Comparison of ENCODE assay signal across 23 mouse cellular contexts in the genomic region with DNA sequence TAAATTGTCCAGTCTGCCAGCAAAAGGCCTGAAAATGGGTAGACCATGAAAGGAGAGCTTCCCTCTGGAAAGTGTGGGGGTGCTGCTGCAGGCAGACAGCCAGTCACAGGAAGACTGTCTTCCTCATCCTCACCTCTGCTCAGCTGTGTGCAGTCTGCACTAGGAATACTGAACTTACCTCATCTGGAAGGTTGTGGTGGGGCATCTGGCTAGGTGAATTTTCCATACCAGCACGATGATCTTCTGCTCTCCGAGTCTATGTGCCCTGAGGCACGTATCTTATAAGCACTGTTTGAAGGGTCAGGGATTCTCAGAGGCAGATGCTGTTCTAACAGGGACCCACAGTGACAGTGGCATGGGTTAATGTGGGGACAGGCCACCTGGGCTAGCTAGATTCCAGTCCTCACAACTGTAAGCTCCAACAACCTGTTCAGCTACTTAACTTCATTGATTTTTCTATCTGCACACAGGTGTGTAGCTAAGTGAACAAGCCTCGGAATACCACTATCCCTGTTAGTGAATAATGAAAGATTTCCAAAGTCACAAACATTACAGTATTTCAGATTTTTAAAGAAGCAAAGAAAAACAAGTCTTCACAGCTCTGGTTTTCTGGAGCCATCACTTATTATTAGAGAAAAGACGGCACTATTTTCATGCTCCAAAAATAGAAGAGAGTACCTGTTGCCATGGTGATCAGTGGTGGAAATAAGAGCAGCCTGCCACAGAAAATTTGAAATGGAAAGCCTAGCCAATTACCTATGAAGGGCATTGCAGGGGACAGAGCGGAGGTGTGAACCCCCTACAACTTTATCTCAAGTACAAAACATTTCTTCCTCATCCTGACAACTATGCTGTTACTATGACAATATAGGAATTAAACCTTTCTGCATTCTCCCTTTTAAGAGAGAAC.
A peak's percentile ranks its signal among the peaks of the same experiment; 100 is the strongest.
DNase-seq lines count a peak whose midpoint lies in the region; ATAC-seq and TF ChIP-seq lines count a peak whose summit lies in the region.
"Had no signal": no experiment of that assay in that cellular context is flagged by ENCODE, and none has a peak within 500 bp of the region (broad histone marks: within the 10 kb centered on the region; RNA-seq: fewer than 3 reads in every experiment).

No protein-coding gene starts in this region.

- no peak for ATAC-seq in forebrain, embryonic 14.5 days
- ATAC-seq in forebrain, embryonic 11.5 days (replicated peaks; ENCODE audit: low FRiP score): no peak
- ATAC-seq in hindbrain, embryonic 16.5 days: no peak
- ATAC-seq in hindbrain, embryonic 11.5 days (ENCODE audit: low FRiP score): no peak
- no peak for ATAC-seq in midbrain, embryonic 14.5 days (ENCODE audit: low FRiP score, low TSS enrichment)
- ATAC-seq: CD4-positive, CD25-positive, alpha-beta regulatory T cell, adult 4 months; intestine, postnatal 0 days; Patski had no signal

- H3K36me3 ChIP-seq in forebrain, embryonic 14.5 days (ENCODE audit: control insufficient read depth, insufficient read depth, low read length): no peaks in the 10 kb centered on the region
- no peaks in the 10 kb centered on the region for H3K36me3 ChIP-seq in forebrain, embryonic 11.5 days (ENCODE audit: control insufficient read depth, insufficient read depth, low read length)
- H3K36me3 ChIP-seq in hindbrain, embryonic 16.5 days (ENCODE audit: control insufficient read depth, insufficient read depth, low read length): no peaks in the 10 kb centered on the region
- no peaks in the 10 kb centered on the region for H3K36me3 ChIP-seq in hindbrain, embryonic 11.5 days (ENCODE audit: control insufficient read depth, insufficient read depth, low read length)
- H3K36me3 ChIP-seq in midbrain, embryonic 14.5 days (ENCODE audit: control insufficient read depth, insufficient read depth, low read length): no peaks in the 10 kb centered on the region
- H3K36me3 ChIP-seq: embryonic facial prominence, embryonic 15.5 days; limb, embryonic 12.5 days; liver, embryonic 13.5 days; neural tube, embryonic 15.5 days had no signal

- H3K27me3 ChIP-seq in forebrain, embryonic 14.5 days (replicated peaks; ENCODE audit: control insufficient read depth, insufficient read depth, low read length): no peaks in the 10 kb centered on the region
- H3K27me3 ChIP-seq in forebrain, embryonic 11.5 days (ENCODE audit: control insufficient read depth, insufficient read depth, low read length): no peaks in the 10 kb centered on the region
- H3K27me3 ChIP-seq in hindbrain, embryonic 16.5 days (replicated peaks; ENCODE audit: control insufficient read depth, insufficient read depth, low read length): no peaks in the 10 kb centered on the region
- no peaks in the 10 kb centered on the region for H3K27me3 ChIP-seq in hindbrain, embryonic 11.5 days (ENCODE audit: control insufficient read depth, insufficient read depth, low read length)
- no peaks in the 10 kb centered on the region for H3K27me3 ChIP-seq in midbrain, embryonic 14.5 days (ENCODE audit: control insufficient read depth, insufficient read depth, low read length)
- H3K27me3 ChIP-seq: embryonic facial prominence, embryonic 15.5 days; limb, embryonic 12.5 days; liver, embryonic 13.5 days; neural tube, embryonic 15.5 days; Patski had no signal

- H3K4me1 ChIP-seq in forebrain, embryonic 14.5 days (ENCODE audit: control insufficient read depth, insufficient read depth, low read length): peaks cover 10% of the 10 kb centered on the region
- peaks cover 3% of the 10 kb centered on the region; the same call in 1 of the 2 replicates for H3K4me1 ChIP-seq in forebrain, embryonic 11.5 days (replicated peaks; ENCODE audit: control insufficient read depth, insufficient read depth, low read length)
- peaks cover 14% of the 10 kb centered on the region for H3K4me1 ChIP-seq in hindbrain, embryonic 16.5 days (ENCODE audit: control insufficient read depth, insufficient read depth, low read depth, low read length)
- no peaks in the 10 kb centered on the region for H3K4me1 ChIP-seq in hindbrain, embryonic 11.5 days (replicated peaks; ENCODE audit: control insufficient read depth, insufficient read depth, low read length)
- H3K4me1 ChIP-seq in midbrain, embryonic 14.5 days (ENCODE audit: control insufficient read depth, insufficient read depth, low read length): 0 out of 2 replicates have a peak, but pooled peaks cover 2% of the 10 kb centered on the region

- DNase-seq in forebrain, embryonic 14.5 days (ENCODE audit: low spot score): peak; percentile 51
- no peak for DNase-seq in forebrain, embryonic 11.5 days (ENCODE audit: low spot score)
- no peak for DNase-seq in hindbrain, embryonic 11.5 days (ENCODE audit: low spot score)
- DNase-seq in brain, embryonic 14.5 days (ENCODE audit: low read depth): peak; percentile 52
- peak; percentile 51 for DNase-seq in midbrain, embryonic 14.5 days
- no peak for DNase-seq in cerebellum, adult 8-10 months
- DNase-seq in kidney, adult 8-10 months: no peak
- DNase-seq: adrenal gland, adult 8-10 months; cerebellum, adult 11 months; cerebellum, postnatal 14 days; gastrocnemius, adult 2 months; liver, embryonic 13.5 days; lung, embryonic 14.5 days; lung, postnatal 36 days had no signal

- H3K4me2 ChIP-seq in forebrain, embryonic 14.5 days (ENCODE audit: low read length): no peak overlapping the region
- no peak overlapping the region for H3K4me2 ChIP-seq in forebrain, embryonic 11.5 days (ENCODE audit: low read depth, low read length, severe bottlenecking)
- no peak overlapping the region for H3K4me2 ChIP-seq in hindbrain, embryonic 16.5 days (ENCODE audit: low read length)
- H3K4me2 ChIP-seq in hindbrain, embryonic 11.5 days (replicated peaks; ENCODE audit: low read depth, low read length): no peak overlapping the region
- H3K4me2 ChIP-seq in midbrain, embryonic 14.5 days (ENCODE audit: low read length): no peak overlapping the region
- H3K4me2 ChIP-seq: embryonic facial prominence, embryonic 15.5 days; limb, embryonic 12.5 days; liver, embryonic 13.5 days; lung, embryonic 14.5 days; neural tube, embryonic 15.5 days had no signal

- no peak overlapping the region for H3K4me3 ChIP-seq in forebrain, embryonic 14.5 days (ENCODE audit: low read depth, low read length)
- no peak overlapping the region for H3K4me3 ChIP-seq in forebrain, embryonic 11.5 days (ENCODE audit: low read depth, low read length)
- H3K4me3 ChIP-seq in hindbrain, embryonic 16.5 days (ENCODE audit: low read length): no peak overlapping the region
- H3K4me3 ChIP-seq in hindbrain, embryonic 11.5 days (ENCODE audit: low read depth, low read length): no peak overlapping the region
- H3K4me3 ChIP-seq in midbrain, embryonic 14.5 days (replicated peaks; ENCODE audit: low read depth, low read length): no peak overlapping the region
- H3K4me3 ChIP-seq: embryonic facial prominence, embryonic 15.5 days; gastrocnemius, adult 2 months; limb, embryonic 12.5 days; liver, embryonic 13.5 days; myocyte; neural tube, embryonic 15.5 days had no signal

- TF ChIP-seq CTCF in brain, embryonic 14.5 days (IDR thresholded peaks at IDR 0.05; ENCODE audit: borderline replicate concordance, extremely low read depth, insufficient read depth, insufficient read length): no peak

- H3K9ac ChIP-seq in forebrain, embryonic 14.5 days (ENCODE audit: low read length): no peak overlapping the region
- no peak overlapping the region for H3K9ac ChIP-seq in forebrain, embryonic 11.5 days (ENCODE audit: low read length)
- no peak overlapping the region for H3K9ac ChIP-seq in hindbrain, embryonic 16.5 days (ENCODE audit: low read depth, low read length)
- no peak overlapping the region for H3K9ac ChIP-seq in hindbrain, embryonic 11.5 days (ENCODE audit: low read depth, low read length)
- no peak overlapping the region for H3K9ac ChIP-seq in midbrain, embryonic 14.5 days (replicated peaks; ENCODE audit: low read length)
- H3K9ac ChIP-seq: embryonic facial prominence, embryonic 15.5 days; limb, embryonic 12.5 days; liver, embryonic 13.5 days; lung, embryonic 14.5 days; neural tube, embryonic 15.5 days had no signal

- WGBS in forebrain, embryonic 14.5 days: 66% methylated on average over 6 of the region's 6 CpGs
- 77% methylated on average over 6 of the region's 6 CpGs for WGBS in forebrain, embryonic 11.5 days
- WGBS in hindbrain, embryonic 16.5 days: 55% methylated on average over 6 of the region's 6 CpGs
- WGBS in hindbrain, embryonic 11.5 days: 78% methylated on average over 6 of the region's 6 CpGs
- WGBS in midbrain, embryonic 14.5 days: 65% methylated on average over 6 of the region's 6 CpGs

- H3K9me3 ChIP-seq in forebrain, embryonic 14.5 days (replicated peaks; ENCODE audit: control insufficient read depth, low read length): no peaks in the 10 kb centered on the region
- H3K9me3 ChIP-seq in forebrain, embryonic 11.5 days (ENCODE audit: control insufficient read depth, low read length): no peaks in the 10 kb centered on the region
- no peaks in the 10 kb centered on the region for H3K9me3 ChIP-seq in hindbrain, embryonic 16.5 days (ENCODE audit: control insufficient read depth, low read length)
- no peaks in the 10 kb centered on the region for H3K9me3 ChIP-seq in hindbrain, embryonic 11.5 days (ENCODE audit: control insufficient read depth, low read length)
- H3K9me3 ChIP-seq in midbrain, embryonic 14.5 days (ENCODE audit: control insufficient read depth, low read length): no peaks in the 10 kb centered on the region
- H3K9me3 ChIP-seq: embryonic facial prominence, embryonic 15.5 days; limb, embryonic 12.5 days; liver, embryonic 13.5 days; neural tube, embryonic 15.5 days had no signal

- no peak overlapping the region for H3K27ac ChIP-seq in forebrain, embryonic 14.5 days (ENCODE audit: low read depth, low read length)
- no peak overlapping the region for H3K27ac ChIP-seq in forebrain, embryonic 11.5 days (ENCODE audit: low read depth, low read length)
- peak overlapping the region; percentile 52 for H3K27ac ChIP-seq in hindbrain, embryonic 16.5 days (ENCODE audit: low read depth, low read length)
- no peak overlapping the region for H3K27ac ChIP-seq in hindbrain, embryonic 11.5 days (ENCODE audit: low read depth, low read length)
- H3K27ac ChIP-seq in midbrain, embryonic 14.5 days (replicated peaks; ENCODE audit: low read depth, low read length): no peak overlapping the region
- H3K27ac ChIP-seq: embryonic facial prominence, embryonic 15.5 days; gastrocnemius, adult 2 months; kidney, postnatal 0 days; limb, embryonic 12.5 days; liver, embryonic 13.5 days had no signal

- TF ChIP-seq POLR2A in brain, embryonic 14.5 days (IDR thresholded peaks at IDR 0.05; ENCODE audit: borderline replicate concordance, extremely low read depth, insufficient read depth, insufficient read length, poor library complexity, severe bottlenecking): no peak

Comparison
In these comparisons a context has a peak if more than half of its experiments do, and no peak if none do; other contexts are left out.
1. DNase-seq: peak in forebrain, embryonic 14.5 days (single experiment), brain, embryonic 14.5 days (single experiment) and midbrain, embryonic 14.5 days (single experiment); none in forebrain, embryonic 11.5 days (single experiment), hindbrain, embryonic 11.5 days (single experiment), cerebellum, adult 8-10 months (single experiment) and kidney, adult 8-10 months (0 of 2).